Mouse (Mus musculus) spleen, adult 2 months (tissue): ENCODE measurements at regions not wholly inside any gene's neighbourhood (a gene's known extent, or its start where the extent isn't known, plus 50 kb on each side); places are given as distances from the start of the nearest gene placed in this dataset.

ENCODE experiments used
- DNase-seq, 2 experiments: peaks; one replicate each; pipeline versions ENCODE4 v3.0.0 to v3.0.0-alpha.2; 2012 to 2021; ENCODE audit warnings: low spot score in 2 of 2, low read depth in 1 of 2
- H3K27ac ChIP-seq: fragments of 200-500 bp; 2 replicates; pipeline ENCODE4 v1.5.1; 2012; ENCODE audit warnings: low read length, inconsistent platforms; ENCODE audit not compliant: insufficient read depth
- H3K27me3 ChIP-seq: fragments of 200-500 bp; 2 replicates; pipeline ENCODE4 v1.6.1; 2012; ENCODE audit warnings: mild to moderate bottlenecking, moderate library complexity, low read length, inconsistent platforms; ENCODE audit not compliant: control insufficient read depth, insufficient read depth
- H3K36me3 ChIP-seq: fragments of 200-500 bp; 2 replicates; pipeline ENCODE4 v1.6.1; 2012; ENCODE audit warnings: mild to moderate bottlenecking, low read length, inconsistent platforms; ENCODE audit not compliant: control insufficient read depth, insufficient read depth
- H3K4me1 ChIP-seq: fragments of 200-500 bp; 2 replicates; pipeline ENCODE4 v1.6.1; 2011; ENCODE audit warnings: inconsistent platforms; ENCODE audit not compliant: control insufficient read depth, insufficient read depth, insufficient read length
- H3K4me3 ChIP-seq: fragments of 200-500 bp; 2 replicates; pipeline ENCODE4 v1.5.1; 2011; ENCODE audit warnings: mild to moderate bottlenecking, inconsistent platforms; ENCODE audit not compliant: insufficient read depth, insufficient read length; ENCODE audit errors: extremely low read depth
- CTCF ChIP-seq: fragments of 200-500 bp; IDR thresholded peaks from 2 replicates; pipeline ENCODE4 v1.5.1; 2011; ENCODE audit warnings: mild to moderate bottlenecking, inconsistent platforms; ENCODE audit not compliant: insufficient read depth, insufficient read length, insufficient replicate concordance; ENCODE audit errors: extremely low read depth
- POLR2A ChIP-seq: fragments of 200-500 bp; IDR thresholded peaks from 2 replicates; pipeline ENCODE4 v1.6.1; 2011; ENCODE audit warnings: low read depth, low read length, inconsistent platforms
- WGBS: fragments of 180-500 bp; shearing (Covaris S2); methylation state at CpG from one replicate; pipeline ENCODE4 v1.1.7; 2018; 5-methylcytosine and 5-hydroxymethylcytosine counted together

DNA sequence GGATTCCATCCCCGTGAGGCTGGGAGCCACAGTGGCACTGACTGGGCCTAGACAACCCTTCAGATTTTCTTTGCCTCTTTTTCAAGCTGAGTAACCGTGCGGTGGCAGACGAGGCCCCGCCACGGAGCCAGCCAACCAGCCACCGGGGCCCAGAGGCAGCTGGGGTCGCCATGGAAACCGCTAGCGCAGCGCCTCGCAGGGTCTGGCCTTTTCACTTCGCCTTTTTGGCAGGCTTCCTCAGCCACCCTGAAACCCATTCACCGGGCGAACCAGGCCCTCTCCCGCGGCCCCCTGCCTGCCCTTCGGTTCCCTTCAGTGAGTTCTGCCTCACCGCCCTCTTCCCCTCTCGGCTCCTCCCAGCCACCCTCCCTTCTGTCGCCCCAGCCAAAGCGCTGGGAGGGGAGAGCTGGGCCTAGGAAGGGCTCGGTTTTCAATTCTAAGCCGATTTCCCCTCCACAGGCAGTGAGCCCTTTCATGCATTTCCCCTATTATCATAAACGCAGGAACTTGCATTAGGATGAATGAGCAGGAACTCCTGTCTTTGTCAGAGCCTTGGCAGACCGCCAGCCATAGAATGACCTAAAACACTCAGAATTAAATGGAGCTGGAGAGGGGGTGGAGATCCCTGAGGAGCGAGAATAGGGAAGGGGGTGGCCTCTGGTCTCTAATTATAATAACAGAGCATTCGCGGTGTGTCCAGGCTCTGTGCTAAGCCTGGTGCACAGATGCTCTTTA, 60.6 kb downstream of the Irf2bpl start:
- Histone ChIP-seq H3K27me3 (no peaks in the 10 kb centered on the region), H3K27ac (peak overlapping the region; percentile 94), H3K36me3 (no peaks in the 10 kb centered on the region), H3K4me3 (peak overlapping the region; percentile 23; the same call in 1 of the 2 replicates), H3K4me1 (peaks cover 33% of the 10 kb centered on the region; the same call in 1 of the 2 replicates)
- WGBS: under 1% methylated on average over 29 of the region's 29 CpGs
- TF ChIP-seq POLR2A (no peak), CTCF (no peak)
- DNase-seq: peak; percentile 84 to 91

DNA sequence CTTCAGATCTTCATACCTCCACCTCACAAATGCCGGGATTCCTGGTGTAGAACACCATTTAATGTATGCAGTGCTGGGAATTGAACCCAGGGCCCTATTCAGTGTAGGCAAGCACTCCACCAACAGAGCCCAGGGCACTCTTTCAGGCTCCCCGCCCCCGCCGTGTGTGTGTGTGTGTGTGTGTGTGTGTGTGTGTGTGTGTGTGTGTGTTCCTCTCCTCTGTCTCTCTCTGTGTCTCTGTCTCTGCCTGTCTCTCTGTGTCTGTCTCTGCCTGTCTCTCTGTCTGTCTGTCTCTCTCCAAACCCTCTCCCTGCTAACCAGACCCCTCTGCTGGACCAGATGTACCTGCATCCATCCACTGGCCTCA, 61.1 kb downstream of the Irf2bpl start:
- Histone ChIP-seq H3K27me3 (no peaks in the 10 kb centered on the region), H3K4me1 (peaks cover 39% of the 10 kb centered on the region; the same call in 1 of the 2 replicates), H3K27ac (peak overlapping the region; percentile 94), H3K36me3 (no peaks in the 10 kb centered on the region), H3K4me3 (peak overlapping the region; percentile 23; the same call in 1 of the 2 replicates)
- 36% methylated on average over 2 of the region's 4 CpGs for WGBS
- DNase-seq: no peak
- TF ChIP-seq POLR2A (no peak), CTCF (no peak)

DNA sequence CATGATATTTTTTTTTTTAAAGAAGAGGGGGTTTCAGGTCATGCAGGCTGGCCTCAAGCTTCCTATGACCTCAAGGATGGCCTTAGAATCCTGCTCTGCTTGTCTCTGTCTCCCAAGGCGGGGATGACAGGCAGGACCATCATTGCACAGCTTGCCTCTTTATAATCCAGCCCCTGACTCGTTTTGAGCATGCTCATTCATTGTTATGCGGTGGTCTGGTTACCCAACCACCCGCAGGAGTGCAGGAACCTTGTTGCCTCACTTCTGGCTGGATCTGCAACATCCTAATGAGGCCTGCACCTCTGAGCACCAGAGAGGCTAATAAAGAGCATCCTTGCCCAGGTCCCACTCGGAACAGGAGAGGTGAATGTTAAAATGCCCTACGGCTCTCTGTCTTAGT, 63.4 kb downstream of the Irf2bpl start:
- H3K4me1 ChIP-seq: peaks cover 38% of the 10 kb centered on the region; the same call in 1 of the 2 replicates
- H3K27me3 ChIP-seq: no peaks in the 10 kb centered on the region
- H3K4me3 ChIP-seq: no peak overlapping the region
- no peak overlapping the region for H3K27ac ChIP-seq
- DNase-seq: no peak
- TF ChIP-seq POLR2A (no peak), CTCF (no peak)
- no peaks in the 10 kb centered on the region for H3K36me3 ChIP-seq
- WGBS: 89% methylated on average over 6 of the region's 6 CpGs

DNA sequence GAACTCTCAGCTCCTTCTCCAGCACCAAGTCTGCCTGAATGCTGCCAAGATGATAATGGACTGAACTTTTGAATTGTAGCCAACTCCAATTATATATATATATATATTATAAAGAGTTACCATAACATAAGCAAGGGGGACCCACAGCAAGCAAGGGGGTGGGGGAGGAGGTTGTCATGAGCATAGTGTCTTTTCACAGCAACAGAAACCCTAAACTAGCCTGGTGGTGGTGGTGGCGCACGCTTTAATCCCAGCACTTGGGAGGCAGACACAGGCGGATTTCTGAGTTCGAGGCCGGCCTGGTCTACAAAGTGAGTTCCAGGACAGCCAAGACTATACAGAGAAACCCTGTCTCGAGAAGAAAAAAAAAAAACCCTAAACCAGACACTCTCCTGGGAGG, 65.0 kb downstream of the Irf2bpl start:
- Histone ChIP-seq H3K27ac (no peak overlapping the region), H3K36me3 (no peaks in the 10 kb centered on the region), H3K4me3 (no peak overlapping the region), H3K27me3 (no peaks in the 10 kb centered on the region), H3K4me1 (peaks cover 27% of the 10 kb centered on the region; the same call in 1 of the 2 replicates)
- no peak for TF ChIP-seq CTCF
- TF ChIP-seq POLR2A: no peak
- no peak for DNase-seq
- WGBS: 83% methylated on average over 6 of the region's 6 CpGs

DNA sequence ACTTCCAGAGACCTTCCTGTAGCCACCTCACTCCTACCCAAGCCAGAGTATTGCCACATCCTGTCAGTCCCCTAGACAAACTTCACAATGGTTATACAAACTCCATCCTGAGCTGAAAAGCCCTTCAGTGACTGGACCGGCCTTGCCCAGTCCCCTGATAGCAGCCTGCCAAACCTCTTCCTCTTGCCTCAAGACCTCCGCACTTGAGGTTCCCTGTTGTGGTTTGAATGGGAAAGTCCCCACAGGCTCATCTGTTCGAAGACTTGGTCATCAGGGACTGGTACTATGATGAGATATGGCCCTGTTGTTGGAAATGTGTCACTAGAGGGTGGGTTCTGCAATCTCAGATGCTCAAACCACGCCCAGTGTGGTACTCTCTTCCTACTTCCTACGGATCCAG, 65.4 kb downstream of the Irf2bpl start:
- DNase-seq: peak; percentile 50 to 65
- H3K36me3 ChIP-seq: no peaks in the 10 kb centered on the region
- 16% methylated on average over 5 of the region's 5 CpGs for WGBS
- no peaks in the 10 kb centered on the region for H3K27me3 ChIP-seq
- no peak overlapping the region for H3K4me3 ChIP-seq
- H3K27ac ChIP-seq: no peak overlapping the region
- peaks cover 24% of the 10 kb centered on the region; the same call in 1 of the 2 replicates for H3K4me1 ChIP-seq
- TF ChIP-seq POLR2A (no peak), CTCF (no peak)

DNA sequence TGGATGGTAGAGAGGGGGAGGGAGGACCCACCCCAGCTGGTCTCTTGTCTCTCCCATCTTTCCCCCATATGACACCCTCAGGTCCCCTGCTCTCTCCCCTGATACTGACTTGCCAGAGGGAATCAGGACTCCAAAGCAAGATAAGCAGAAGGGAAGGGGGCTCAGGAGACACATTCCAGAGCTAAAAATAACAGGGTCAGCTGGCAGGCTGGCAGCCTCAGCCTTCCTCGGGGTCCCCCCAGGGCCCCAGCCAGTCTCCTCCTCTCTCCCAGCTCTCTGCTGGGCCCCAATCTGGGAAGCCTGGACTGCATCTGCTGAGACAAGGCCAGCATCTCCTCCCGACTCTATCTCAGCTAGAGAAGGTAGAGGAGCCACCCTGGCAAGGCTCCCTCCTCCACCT, 66.4 kb downstream of the Irf2bpl start:
- no peak for DNase-seq
- TF ChIP-seq CTCF: no peak
- no peak for TF ChIP-seq POLR2A

DNA sequence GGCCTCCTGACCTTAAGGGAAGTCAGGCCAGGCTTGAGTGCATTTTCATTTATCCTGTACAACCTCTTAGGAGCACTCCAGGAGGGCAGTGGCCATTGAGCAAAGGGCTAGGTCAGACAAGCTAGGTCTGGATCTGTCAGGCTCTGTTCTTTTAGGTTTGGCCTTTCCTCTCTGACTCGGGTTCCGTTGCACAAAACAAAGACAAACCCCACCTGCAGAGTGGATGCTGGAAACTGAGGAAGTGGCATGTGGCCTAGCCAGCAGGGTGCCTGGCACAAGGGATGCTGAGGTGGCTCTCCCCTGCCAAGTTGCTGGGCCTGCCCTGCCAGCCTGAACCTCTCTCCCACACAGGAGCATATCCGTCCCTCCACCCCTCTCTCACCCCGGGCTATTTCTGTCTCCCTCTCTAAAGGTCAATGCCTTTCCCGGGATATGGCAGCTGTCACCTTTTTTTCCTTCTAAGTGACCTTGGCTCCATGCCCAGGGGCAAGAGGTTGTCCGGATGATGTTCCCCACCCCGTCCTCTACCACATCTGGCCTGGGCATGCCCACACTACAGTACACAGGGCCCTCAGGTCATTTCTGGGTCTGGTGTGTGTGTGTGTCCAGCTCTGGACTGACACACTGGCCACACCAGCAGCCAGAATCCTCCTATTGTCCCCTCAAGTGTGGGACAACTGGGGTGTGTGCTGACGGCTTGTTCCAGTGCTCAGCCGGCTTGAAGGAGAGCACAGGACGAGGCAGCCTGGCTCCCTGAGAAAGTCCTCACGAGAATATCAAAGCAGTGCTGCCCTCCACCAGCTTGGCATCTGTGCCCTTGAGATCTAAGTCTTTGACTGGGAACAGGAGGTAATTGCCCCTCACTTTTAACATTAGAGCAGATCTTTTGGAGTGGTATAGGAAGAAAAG, 67.6 kb downstream of the Irf2bpl start:
- no peak overlapping the region for H3K4me3 ChIP-seq
- no peaks in the 10 kb centered on the region for H3K27me3 ChIP-seq
- peaks cover 15% of the 10 kb centered on the region; the same call in 1 of the 2 replicates for H3K4me1 ChIP-seq
- 72% methylated on average over 11 of the region's 11 CpGs for WGBS
- H3K27ac ChIP-seq: no peak overlapping the region
- TF ChIP-seq CTCF (no peak), POLR2A (no peak)
- no peaks in the 10 kb centered on the region for H3K36me3 ChIP-seq
- no peak for DNase-seq

More for the DNA sequence above, 66.4 kb downstream of the Irf2bpl start:
- Histone ChIP-seq H3K27me3 (no peaks in the 10 kb centered on the region), H3K4me3 (no peak overlapping the region), H3K4me1 (peaks cover 19% of the 10 kb centered on the region; the same call in 1 of the 2 replicates), H3K36me3 (no peaks in the 10 kb centered on the region), H3K27ac (no peak overlapping the region)
- 57% methylated on average over 2 of the region's 2 CpGs for WGBS
